Mouse (Mus musculus): ENCODE measurements at regions not wholly inside any gene's neighbourhood (a gene's known extent, or its start where the extent isn't known, plus 50 kb on each side); places are given as distances from the start of the nearest gene placed in this dataset.

- H3K27me3 ChIP-seq (replicated peaks; ENCODE audit: control insufficient read depth, insufficient read depth, low read length): no peaks in the 10 kb centered on the region
- WGBS: 62% methylated on average over 4 of the region's 4 CpGs
- TF ChIP-seq CTCF (conservative IDR thresholded peaks at IDR 0.05; ENCODE audit: insufficient read depth, insufficient read length, low read depth, low read length) (no peak), POLR2A (IDR thresholded peaks at IDR 0.05; ENCODE audit: low read depth, low read length) (no peak)
- peak; percentile 60 for DNase-seq
- peaks cover 29% of the 10 kb centered on the region for H3K4me1 ChIP-seq (ENCODE audit: control insufficient read depth, insufficient read depth, low read length)
- no peak overlapping the region for H3K27ac ChIP-seq (ENCODE audit: insufficient read depth, low read depth, low read length)
- no peak overlapping the region for H3K4me3 ChIP-seq (ENCODE audit: insufficient read depth, low read depth, low read length)
- H3K36me3 ChIP-seq (ENCODE audit: control insufficient read depth, insufficient read depth, low read length): peaks cover 2% of the 10 kb centered on the region; the same call in 1 of the 2 replicates
Measured at GRCm38 (mm10) chr6:31204839-31205238, 193.7 kb upstream of the Mkln1 start.

- Histone ChIP-seq H3K27me3 (replicated peaks; ENCODE audit: control insufficient read depth, insufficient read depth, low read length) (no peaks in the 10 kb centered on the region), H3K36me3 (ENCODE audit: control insufficient read depth, insufficient read depth, low read length) (peaks cover 5% of the 10 kb centered on the region; the same call in 1 of the 2 replicates), H3K27ac (ENCODE audit: insufficient read depth, low read depth, low read length) (no peak overlapping the region), H3K4me3 (ENCODE audit: insufficient read depth, low read depth, low read length) (no peak overlapping the region), H3K4me1 (ENCODE audit: control insufficient read depth, insufficient read depth, low read length) (peaks cover 29% of the 10 kb centered on the region)
- WGBS: 82% methylated on average over 7 of the region's 7 CpGs
- TF ChIP-seq POLR2A (IDR thresholded peaks at IDR 0.05; ENCODE audit: low read depth, low read length) (no peak), CTCF (conservative IDR thresholded peaks at IDR 0.05; ENCODE audit: insufficient read depth, insufficient read length, low read depth, low read length) (no peak)
- no peak for DNase-seq
Measured at GRCm38 (mm10) chr6:31206106-31206505, 192.4 kb upstream of the Mkln1 start.

- Histone ChIP-seq H3K27ac (ENCODE audit: insufficient read depth, low read depth, low read length) (no peak overlapping the region), H3K36me3 (ENCODE audit: control insufficient read depth, insufficient read depth, low read length) (peaks cover 5% of the 10 kb centered on the region; the same call in 1 of the 2 replicates), H3K27me3 (replicated peaks; ENCODE audit: control insufficient read depth, insufficient read depth, low read length) (no peaks in the 10 kb centered on the region), H3K4me1 (ENCODE audit: control insufficient read depth, insufficient read depth, low read length) (peaks cover 20% of the 10 kb centered on the region), H3K4me3 (ENCODE audit: insufficient read depth, low read depth, low read length) (no peak overlapping the region)
- no peak for DNase-seq
- WGBS: 59% methylated on average over 12 of the region's 12 CpGs
- TF ChIP-seq CTCF (conservative IDR thresholded peaks at IDR 0.05; ENCODE audit: insufficient read depth, insufficient read length, low read depth, low read length) (no peak), POLR2A (IDR thresholded peaks at IDR 0.05; ENCODE audit: low read depth, low read length) (no peak)
Measured at GRCm38 (mm10) chr6:31207231-31207630, 191.3 kb upstream of the Mkln1 start.

GRCm38 (mm10) chr6:31208224-31208623, 190.3 kb upstream of the Mkln1 start:
- WGBS: 85% methylated on average over 6 of the region's 6 CpGs
- no peak overlapping the region for H3K4me3 ChIP-seq (ENCODE audit: insufficient read depth, low read depth, low read length)
- H3K27ac ChIP-seq (ENCODE audit: insufficient read depth, low read depth, low read length): no peak overlapping the region
- no peaks in the 10 kb centered on the region for H3K27me3 ChIP-seq (replicated peaks; ENCODE audit: control insufficient read depth, insufficient read depth, low read length)
- no peak for DNase-seq
- peaks cover 18% of the 10 kb centered on the region for H3K4me1 ChIP-seq (ENCODE audit: control insufficient read depth, insufficient read depth, low read length)
- H3K36me3 ChIP-seq (ENCODE audit: control insufficient read depth, insufficient read depth, low read length): peaks cover 5% of the 10 kb centered on the region; the same call in 1 of the 2 replicates
- TF ChIP-seq CTCF (conservative IDR thresholded peaks at IDR 0.05; ENCODE audit: insufficient read depth, insufficient read length, low read depth, low read length) (no peak), POLR2A (IDR thresholded peaks at IDR 0.05; ENCODE audit: low read depth, low read length) (no peak)

- Histone ChIP-seq H3K4me3 (ENCODE audit: insufficient read depth, low read depth, low read length) (no peak overlapping the region), H3K36me3 (ENCODE audit: control insufficient read depth, insufficient read depth, low read length) (peaks cover 5% of the 10 kb centered on the region; the same call in 1 of the 2 replicates), H3K27me3 (replicated peaks; ENCODE audit: control insufficient read depth, insufficient read depth, low read length) (no peaks in the 10 kb centered on the region), H3K4me1 (ENCODE audit: control insufficient read depth, insufficient read depth, low read length) (peaks cover 14% of the 10 kb centered on the region), H3K27ac (ENCODE audit: insufficient read depth, low read depth, low read length) (no peak overlapping the region)
- DNase-seq: no peak
- 67% methylated on average over 15 of the region's 15 CpGs for WGBS
- TF ChIP-seq CTCF (conservative IDR thresholded peaks at IDR 0.05; ENCODE audit: insufficient read depth, insufficient read length, low read depth, low read length): no peak
- TF ChIP-seq POLR2A (IDR thresholded peaks at IDR 0.05; ENCODE audit: low read depth, low read length): no peak
Measured at GRCm38 (mm10) chr6:31209411-31210139, 189.0 kb upstream of the Mkln1 start.

- no peak for DNase-seq
- H3K4me1 ChIP-seq (ENCODE audit: control insufficient read depth, insufficient read depth, low read length): peaks cover 9% of the 10 kb centered on the region
- WGBS: 74% methylated on average over 7 of the region's 7 CpGs
- H3K27ac ChIP-seq (ENCODE audit: insufficient read depth, low read depth, low read length): no peak overlapping the region
- 0 out of 2 replicates have a peak, but pooled peaks have one; percentile 15 for TF ChIP-seq CTCF (conservative IDR thresholded peaks at IDR 0.05; ENCODE audit: insufficient read depth, insufficient read length, low read depth, low read length)
- no peak for TF ChIP-seq POLR2A (IDR thresholded peaks at IDR 0.05; ENCODE audit: low read depth, low read length)
- no peaks in the 10 kb centered on the region for H3K27me3 ChIP-seq (replicated peaks; ENCODE audit: control insufficient read depth, insufficient read depth, low read length)
- peaks cover 5% of the 10 kb centered on the region; the same call in 1 of the 2 replicates for H3K36me3 ChIP-seq (ENCODE audit: control insufficient read depth, insufficient read depth, low read length)
- no peak overlapping the region for H3K4me3 ChIP-seq (ENCODE audit: insufficient read depth, low read depth, low read length)
Measured at GRCm38 (mm10) chr6:31210209-31210714, 188.3 kb upstream of the Mkln1 start.

GRCm38 (mm10) chr6:31211091-31211490, 187.4 kb upstream of the Mkln1 start:
- 75% methylated on average over 4 of the region's 4 CpGs for WGBS
- H3K36me3 ChIP-seq (ENCODE audit: control insufficient read depth, insufficient read depth, low read length): peaks cover 5% of the 10 kb centered on the region; the same call in 1 of the 2 replicates
- no peak overlapping the region for H3K27ac ChIP-seq (ENCODE audit: insufficient read depth, low read depth, low read length)
- no peaks in the 10 kb centered on the region for H3K27me3 ChIP-seq (replicated peaks; ENCODE audit: control insufficient read depth, insufficient read depth, low read length)
- TF ChIP-seq CTCF (conservative IDR thresholded peaks at IDR 0.05; ENCODE audit: insufficient read depth, insufficient read length, low read depth, low read length) (no peak), POLR2A (IDR thresholded peaks at IDR 0.05; ENCODE audit: low read depth, low read length) (no peak)
- no peak for DNase-seq
- H3K4me3 ChIP-seq (ENCODE audit: insufficient read depth, low read depth, low read length): no peak overlapping the region
- peaks cover 5% of the 10 kb centered on the region for H3K4me1 ChIP-seq (ENCODE audit: control insufficient read depth, insufficient read depth, low read length)

Measured in kidney, adult 2 months (tissue).